In the genomic region with DNA sequence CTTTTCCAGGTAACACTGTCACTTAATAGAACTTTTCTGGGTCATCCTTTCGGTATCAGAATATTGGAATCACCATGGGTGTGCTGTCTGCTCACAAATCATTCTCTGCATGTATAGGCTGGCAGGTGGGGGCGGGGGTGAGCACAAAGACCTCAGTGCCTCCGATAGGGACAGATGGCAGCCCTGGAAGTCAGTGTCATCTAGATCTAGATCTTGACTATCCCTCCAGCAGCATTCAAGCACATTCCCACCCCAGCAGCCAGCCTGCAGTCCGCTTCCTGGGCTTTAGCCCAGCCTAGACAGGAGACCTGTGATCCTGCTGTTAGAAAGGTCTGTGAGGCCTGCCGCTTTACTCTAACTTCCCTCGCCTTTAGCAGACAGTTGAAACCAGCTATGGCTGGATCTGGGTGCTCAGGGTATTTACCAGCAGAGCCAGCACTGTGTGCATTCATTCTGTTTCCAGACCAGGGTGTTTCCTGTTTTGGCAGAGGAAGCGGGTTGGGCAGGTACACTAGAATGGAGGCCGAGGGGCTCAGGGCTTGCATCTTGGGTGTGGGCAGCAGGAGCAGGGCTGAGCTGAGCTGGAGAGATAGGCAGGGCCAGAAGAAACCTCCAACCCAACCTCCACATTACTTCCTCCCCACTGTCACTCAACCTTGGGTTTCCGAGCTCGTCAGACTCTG, we compare ENCODE assay signal across 8 mouse cellular contexts.
DNase-seq lines count a peak whose midpoint lies in the region; TF ChIP-seq lines count a peak whose summit lies in the region.

No protein-coding gene starts in this region.

- no peak overlapping the region; the same call in 1 of the 2 replicates for H3K4me3 ChIP-seq in gastrocnemius, adult 2 months

- H3K27ac ChIP-seq in gastrocnemius, adult 2 months = peak overlapping the region; percentile 86

- intact Hi-C loops in gastrocnemius, adult 2 months (cut with DNase I) = no loop called here

- no peak for DNase-seq in gastrocnemius, adult 2 months
- DNase-seq in gastrocnemius, postnatal 25 days = no peak
- peak; percentile 31 for DNase-seq in right cerebral cortex, postnatal 25 days
- DNase-seq in right cerebral cortex, postnatal 4 days = no peak
- peak; percentile 35 to 42 for DNase-seq in kidney, postnatal 36 days
- peak; percentile 43 for DNase-seq in thymus, postnatal 0 days (ENCODE audit: low spot score)
- no peak for DNase-seq in yolk sac, embryonic 10.5 days (ENCODE audit: low spot score)
- DNase-seq in lung, postnatal 36 days = no peak

- no peak for TF ChIP-seq CTCF in gastrocnemius, adult 2 months (IDR thresholded peaks at IDR 0.05)

Comparison
In these comparisons a context has a peak if more than half of its experiments do, and no peak if none do; other contexts are left out.
1. DNase-seq: peak in right cerebral cortex, postnatal 25 days (single experiment), kidney, postnatal 36 days (2 of 2) and thymus, postnatal 0 days (single experiment); none in gastrocnemius, adult 2 months (single experiment), gastrocnemius, postnatal 25 days (single experiment), right cerebral cortex, postnatal 4 days (single experiment), yolk sac, embryonic 10.5 days (single experiment) and lung, postnatal 36 days (single experiment).